Mouse (Mus musculus): Measurements from ENCODE around the gene Zfp574. TPM values are rescaled to one million over a fixed set of nuclear protein-coding genes. Genes with fewer than 3 reads are reported as not detected.

Zfp574 gene
- polyA plus RNA-seq, 1 experiment from 2014 or later, result 15.4 TPM

- peak; percentile 5; the same call in 1 of the 2 replicates for ATAC-seq (replicated peaks; ENCODE audit: insufficient number of reproducible peaks, insufficient read depth, low FRiP score, low read depth)
- Histone ChIP-seq H3K4me1 (replicated peaks) (peaks cover 43% of the 10 kb centered on the region), H3K27me3 (no peaks in the 10 kb centered on the region), H3K36me3 (peaks cover 6% of the 10 kb centered on the region; the same call in 1 of the 2 replicates), H3K9me3 (replicated peaks) (no peaks in the 10 kb centered on the region), H3K4me2 (peak overlapping the region; percentile 93), H3K9ac (peak overlapping the region; percentile 75), H3K4me3 (peak overlapping the region; percentile 73), H3K27ac (peak overlapping the region; percentile 81)
- 1% methylated on average over 10 of the region's 33 CpGs for WGBS
Observed at GRCm38 (mm10) chr7:25072716-25073390, 486 bp downstream of the Zfp574 start.

GRCm38 (mm10) chr7:25073924-25074323 lies 1.6 kb downstream of the Zfp574 start:
- 80% methylated on average over 8 of the region's 8 CpGs for WGBS
- Histone ChIP-seq H3K36me3 (no peaks in the 10 kb centered on the region), H3K9me3 (replicated peaks) (no peaks in the 10 kb centered on the region), H3K4me3 (no peak overlapping the region), H3K4me1 (replicated peaks) (peaks cover 54% of the 10 kb centered on the region), H3K9ac (no peak overlapping the region), H3K27me3 (no peaks in the 10 kb centered on the region), H3K27ac (no peak overlapping the region), H3K4me2 (no peak overlapping the region)
- no peak for ATAC-seq (replicated peaks; ENCODE audit: insufficient number of reproducible peaks, insufficient read depth, low FRiP score, low read depth)

DNA sequence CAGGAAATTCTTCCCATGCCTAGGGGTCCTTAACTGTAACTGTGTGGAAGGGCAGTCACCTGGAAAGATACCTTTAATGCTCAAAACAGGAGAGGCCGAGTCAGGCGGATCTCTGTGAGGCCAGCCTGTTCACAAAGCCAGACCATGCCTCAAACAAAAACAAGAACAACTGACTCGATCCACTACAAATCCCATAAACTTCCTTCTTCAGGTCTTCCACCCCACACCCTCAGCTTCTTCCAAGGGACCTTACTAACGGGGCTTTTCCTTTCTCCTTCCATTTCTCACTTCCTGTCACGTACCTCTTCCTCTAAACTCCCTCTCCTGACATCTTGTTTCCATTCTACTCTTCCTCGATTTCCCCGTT lies 3.9 kb downstream of the Zfp574 start:
- peaks cover 39% of the 10 kb centered on the region for H3K4me1 ChIP-seq (replicated peaks)
- H3K9me3 ChIP-seq (replicated peaks), result no peaks in the 10 kb centered on the region
- no peaks in the 10 kb centered on the region for H3K27me3 ChIP-seq
- H3K36me3 ChIP-seq, result peaks cover 19% of the 10 kb centered on the region
- WGBS, result 16% methylated on average over 7 of the region's 7 CpGs
- H3K27ac ChIP-seq, result peak overlapping the region; percentile 94
- H3K4me3 ChIP-seq, result peak overlapping the region; percentile 97
- H3K9ac ChIP-seq, result peak overlapping the region; percentile 62
- peak overlapping the region; percentile 65 for H3K4me2 ChIP-seq
- ATAC-seq (replicated peaks; ENCODE audit: insufficient number of reproducible peaks, insufficient read depth, low FRiP score, low read depth), result no peak

DNA sequence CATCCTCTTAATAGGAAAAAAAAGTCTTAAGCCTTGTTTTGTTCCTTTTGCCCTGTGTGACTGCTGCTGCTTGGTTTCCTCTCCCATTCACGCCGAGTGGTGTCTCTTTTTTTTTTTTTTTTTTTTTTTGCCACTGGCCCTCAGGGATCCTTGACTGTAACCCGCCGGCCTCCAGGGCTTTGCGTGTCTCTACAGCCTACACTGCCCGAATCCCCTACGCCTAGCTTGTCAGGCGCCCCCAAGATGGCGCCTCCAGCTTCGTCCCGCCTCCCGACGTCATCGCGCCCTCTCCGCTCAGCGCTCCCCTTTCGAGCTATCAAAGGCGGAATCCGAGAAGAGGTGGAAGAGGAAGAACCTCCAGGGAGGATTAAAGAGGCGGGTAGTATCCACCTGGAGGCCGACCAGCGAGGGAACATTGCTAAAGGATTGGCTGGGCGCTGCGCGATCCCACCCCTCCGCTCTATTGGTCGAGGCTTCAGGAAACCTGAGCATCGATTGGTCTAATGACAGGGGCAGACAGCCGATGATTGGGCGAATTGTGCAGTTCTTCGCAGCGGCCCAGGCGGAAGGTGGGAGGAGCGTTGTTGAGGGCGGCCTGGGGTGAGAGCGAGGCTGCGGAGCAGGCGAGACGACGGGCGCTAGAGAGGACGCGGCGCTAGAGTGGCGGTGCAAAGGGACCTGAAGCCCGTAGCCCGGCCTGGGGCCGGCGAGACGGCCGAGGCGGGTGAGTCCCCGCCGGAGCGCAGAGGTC lies 4.5 kb downstream of the Zfp574 start:
- H3K4me2 ChIP-seq, result peak overlapping the region; percentile 75
- H3K4me3 ChIP-seq, result peak overlapping the region; percentile 97
- peak; percentile 96 for ATAC-seq (replicated peaks; ENCODE audit: insufficient number of reproducible peaks, insufficient read depth, low FRiP score, low read depth)
- peaks cover 34% of the 10 kb centered on the region for H3K4me1 ChIP-seq (replicated peaks)
- under 1% methylated on average over 56 of the region's 56 CpGs for WGBS
- H3K9ac ChIP-seq, result peak overlapping the region; percentile 98
- H3K36me3 ChIP-seq, result peaks cover 24% of the 10 kb centered on the region
- H3K9me3 ChIP-seq (replicated peaks), result no peaks in the 10 kb centered on the region
- H3K27me3 ChIP-seq, result no peaks in the 10 kb centered on the region
- H3K27ac ChIP-seq, result peak overlapping the region; percentile 97

GRCm38 (mm10) chr7:25077414-25077755 lies 5.0 kb downstream of the Zfp574 start:
- no peaks in the 10 kb centered on the region for H3K9me3 ChIP-seq (replicated peaks)
- peak; percentile 40 for ATAC-seq (replicated peaks; ENCODE audit: insufficient number of reproducible peaks, insufficient read depth, low FRiP score, low read depth)
- peak overlapping the region; percentile 98 for H3K9ac ChIP-seq
- H3K36me3 ChIP-seq, result peaks cover 30% of the 10 kb centered on the region
- H3K4me3 ChIP-seq, result peak overlapping the region; percentile 97
- WGBS, result under 1% methylated on average over 33 of the region's 33 CpGs
- H3K27me3 ChIP-seq, result no peaks in the 10 kb centered on the region
- H3K4me1 ChIP-seq (replicated peaks), result peaks cover 34% of the 10 kb centered on the region
- peak overlapping the region; percentile 97 for H3K27ac ChIP-seq
- H3K4me2 ChIP-seq, result peak overlapping the region; percentile 75

- no peak overlapping the region for H3K4me2 ChIP-seq
- peaks cover 33% of the 10 kb centered on the region for H3K4me1 ChIP-seq (replicated peaks)
- WGBS, result 83% methylated on average over 12 of the region's 12 CpGs
- H3K27me3 ChIP-seq, result no peaks in the 10 kb centered on the region
- H3K36me3 ChIP-seq, result peaks cover 48% of the 10 kb centered on the region
- no peaks in the 10 kb centered on the region for H3K9me3 ChIP-seq (replicated peaks)
- ATAC-seq (replicated peaks; ENCODE audit: insufficient number of reproducible peaks, insufficient read depth, low FRiP score, low read depth), result no peak
- no peak overlapping the region for H3K4me3 ChIP-seq
- H3K27ac ChIP-seq, result no peak overlapping the region
- H3K9ac ChIP-seq, result no peak overlapping the region
Observed at GRCm38 (mm10) chr7:25079496-25080026, 7.2 kb downstream of the Zfp574 start.

- H3K9ac ChIP-seq, result no peak overlapping the region
- ATAC-seq (replicated peaks; ENCODE audit: insufficient number of reproducible peaks, insufficient read depth, low FRiP score, low read depth), result no peak
- H3K9me3 ChIP-seq (replicated peaks), result no peaks in the 10 kb centered on the region
- H3K36me3 ChIP-seq, result peaks cover 48% of the 10 kb centered on the region
- no peak overlapping the region for H3K4me2 ChIP-seq
- H3K4me3 ChIP-seq, result no peak overlapping the region
- no peaks in the 10 kb centered on the region for H3K27me3 ChIP-seq
- H3K27ac ChIP-seq, result no peak overlapping the region
- 92% methylated on average over 13 of the region's 13 CpGs for WGBS
- peaks cover 37% of the 10 kb centered on the region for H3K4me1 ChIP-seq (replicated peaks)
Observed at GRCm38 (mm10) chr7:25080431-25080830, 8.1 kb downstream of the Zfp574 start.

DNA sequence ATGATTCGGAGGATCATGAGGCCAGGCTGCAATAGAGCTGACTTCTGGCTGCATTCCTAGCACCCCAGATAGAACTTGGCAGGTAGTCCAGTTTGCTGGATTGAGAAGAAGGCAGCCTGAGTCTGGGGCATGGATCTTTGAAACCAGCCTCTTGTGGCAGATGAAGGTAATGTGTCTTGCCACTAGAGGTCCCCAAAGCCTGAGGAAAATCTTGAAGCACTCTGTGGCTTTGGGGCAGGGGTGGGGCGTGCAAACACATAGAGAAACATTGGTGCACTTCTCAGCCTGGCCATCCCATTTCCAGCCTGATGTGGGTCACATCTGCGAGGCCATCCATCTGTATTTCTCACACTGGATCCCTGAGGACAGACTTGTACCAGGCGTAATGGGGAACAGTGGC lies 10.1 kb downstream of the Zfp574 start:
- no peak for ATAC-seq (replicated peaks; ENCODE audit: insufficient number of reproducible peaks, insufficient read depth, low FRiP score, low read depth)
- peaks cover 29% of the 10 kb centered on the region for H3K4me1 ChIP-seq (replicated peaks)

GRCm38 (mm10) chr7:25084621-25085020 lies 12.3 kb downstream of the Zfp574 start:
- Histone ChIP-seq H3K4me1 (replicated peaks) (peaks cover 22% of the 10 kb centered on the region), H3K4me2 (no peak overlapping the region), H3K27me3 (no peaks in the 10 kb centered on the region), H3K36me3 (peaks cover 46% of the 10 kb centered on the region), H3K27ac (no peak overlapping the region), H3K4me3 (no peak overlapping the region), H3K9ac (no peak overlapping the region), H3K9me3 (replicated peaks) (no peaks in the 10 kb centered on the region)
- no peak for ATAC-seq (replicated peaks; ENCODE audit: insufficient number of reproducible peaks, insufficient read depth, low FRiP score, low read depth)
- 48% methylated on average over 5 of the region's 5 CpGs for WGBS

More for the DNA sequence above, 10.1 kb downstream of the Zfp574 start:
- no peak overlapping the region for H3K27ac ChIP-seq
- no peaks in the 10 kb centered on the region for H3K9me3 ChIP-seq (replicated peaks)
- peaks cover 48% of the 10 kb centered on the region for H3K36me3 ChIP-seq
- H3K4me2 ChIP-seq, result no peak overlapping the region
- WGBS, result 73% methylated on average over 4 of the region's 4 CpGs
- no peaks in the 10 kb centered on the region for H3K27me3 ChIP-seq
- H3K9ac ChIP-seq, result no peak overlapping the region; the same call in 1 of the 2 replicates
- H3K4me3 ChIP-seq, result no peak overlapping the region

GRCm38 (mm10) chr7:25086656-25087055 lies 14.3 kb downstream of the Zfp574 start:
- H3K4me3 ChIP-seq, result no peak overlapping the region
- no peaks in the 10 kb centered on the region for H3K9me3 ChIP-seq (replicated peaks)
- H3K9ac ChIP-seq, result no peak overlapping the region
- H3K27me3 ChIP-seq, result no peaks in the 10 kb centered on the region
- H3K4me1 ChIP-seq (replicated peaks), result peaks cover 22% of the 10 kb centered on the region
- peaks cover 25% of the 10 kb centered on the region for H3K36me3 ChIP-seq
- no peak overlapping the region for H3K27ac ChIP-seq
- WGBS, result 57% methylated on average over 3 of the region's 3 CpGs
- no peak for ATAC-seq (replicated peaks; ENCODE audit: insufficient number of reproducible peaks, insufficient read depth, low FRiP score, low read depth)
- H3K4me2 ChIP-seq, result no peak overlapping the region

DNA sequence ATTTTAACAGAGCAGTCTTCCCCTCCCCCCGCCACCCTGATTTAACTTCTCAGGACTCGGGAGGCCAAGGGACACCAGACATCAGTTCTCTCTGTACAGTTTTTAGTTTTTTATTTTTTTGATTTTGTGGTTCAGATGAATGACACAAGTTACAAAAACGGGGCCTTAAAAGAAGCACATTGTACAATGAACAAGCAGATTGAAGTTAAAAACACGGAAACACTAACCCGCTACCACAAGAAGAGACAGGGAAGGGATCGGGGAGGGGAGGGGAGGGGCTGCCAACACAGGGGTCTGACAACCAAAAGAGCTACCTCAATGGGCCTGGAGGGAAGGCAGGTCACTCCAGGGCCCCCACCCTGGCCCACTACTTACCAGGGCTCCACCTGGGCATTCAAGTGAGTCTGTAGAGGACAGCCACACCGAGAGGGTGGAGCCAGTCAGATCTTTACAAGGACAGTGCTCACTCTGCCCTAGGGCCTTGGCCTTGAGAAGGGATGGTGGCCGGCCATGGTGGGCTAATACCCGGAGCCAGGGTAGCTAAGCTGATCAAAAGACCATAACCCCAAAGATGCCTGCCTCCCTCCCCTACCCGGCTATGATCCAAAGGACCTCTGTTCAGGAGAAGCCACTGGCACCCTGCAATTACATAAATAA lies 15.0 kb downstream of the Zfp574 start:
- Histone ChIP-seq H3K4me3 (no peak overlapping the region), H3K4me2 (no peak overlapping the region), H3K9me3 (replicated peaks) (no peaks in the 10 kb centered on the region), H3K36me3 (peaks cover 18% of the 10 kb centered on the region), H3K4me1 (replicated peaks) (peaks cover 22% of the 10 kb centered on the region), H3K27me3 (0 out of 2 replicates have a peak, but pooled peaks cover under 1% of the 10 kb centered on the region), H3K27ac (no peak overlapping the region), H3K9ac (no peak overlapping the region)
- 66% methylated on average over 10 of the region's 10 CpGs for WGBS
- no peak; the same call in 1 of the 2 replicates for ATAC-seq (replicated peaks; ENCODE audit: insufficient number of reproducible peaks, insufficient read depth, low FRiP score, low read depth)

Measured in heart, embryonic 15.5 days (tissue).